Mouse (Mus musculus) MEL (cell line): ENCODE data around the gene Zfpm1.

ENCODE experiments used
- CTCF ChIP-seq, 3 experiments: IDR thresholded peaks in 2 of 3; conservative IDR thresholded peaks in 1 of 3; 2 replicates each; pipeline ENCODE4 v1.5.1; 2011 to 2012; ENCODE audit warnings: low read length in 3 of 3, low read depth in 2 of 3, mild to moderate bottlenecking in 2 of 3, improper control_type of control experiment in 1 of 3, inconsistent platforms in 1 of 3, mixed read lengths in 1 of 3, moderate library complexity in 1 of 3; ENCODE audit not compliant: control insufficient read depth in 1 of 3, insufficient read depth in 1 of 3, poor library complexity in 1 of 3, severe bottlenecking in 1 of 3
- JUND ChIP-seq: IDR thresholded peaks from 2 replicates; pipeline ENCODE4 v1.6.1; 2011; ENCODE audit warnings: low read depth, mild to moderate bottlenecking, improper control_type of control experiment, low read length
- MAFK ChIP-seq: IDR thresholded peaks from 2 replicates; pipeline ENCODE4 v1.6.1; 2011; ENCODE audit warnings: low read depth, mild to moderate bottlenecking, low read length, improper control_type of control experiment, borderline replicate concordance
- MXI1 ChIP-seq: IDR thresholded peaks from 2 replicates; pipeline ENCODE4 v1.6.1; 2011; ENCODE audit warnings: mild to moderate bottlenecking, low read depth, low read length, improper control_type of control experiment
- NRF1 ChIP-seq: IDR thresholded peaks from 2 replicates; pipeline ENCODE4 v1.6.1; 2014; ENCODE audit warnings: low read depth, mild to moderate bottlenecking, inconsistent platforms, low read length, improper control_type of control experiment, moderate library complexity; ENCODE audit not compliant: poor library complexity, insufficient read depth, severe bottlenecking
- ZNF384 ChIP-seq: IDR thresholded peaks from 2 replicates; pipeline ENCODE4 v1.6.1; 2012; ENCODE audit warnings: low read depth, mild to moderate bottlenecking, inconsistent platforms, low read length, improper control_type of control experiment

GRCm38 (mm10) chr8:122307836-122308235 lies 25.9 kb downstream of the Zfpm1 start:
- no peak for TF ChIP-seq MAFK
- no peak for TF ChIP-seq CTCF (IDR thresholded peaks at IDR 0.05 in 2 of 3, conservative IDR thresholded peaks at IDR 0.05 in 1 of 3; ENCODE audit: control insufficient read depth in 1 of 3, insufficient read depth in 1 of 3, low read depth in 2 of 3, low read length in 3 of 3, poor library complexity in 1 of 3, severe bottlenecking in 1 of 3)
- no peak for TF ChIP-seq NRF1
- no peak for TF ChIP-seq JUND
- no peak for TF ChIP-seq ZNF384
- no peak for TF ChIP-seq MXI1
